Mouse (Mus musculus) heart, postnatal 0 days (tissue): ENCODE measurements at regions not wholly inside any gene's neighbourhood (a gene's known extent, or its start where the extent isn't known, plus 50 kb on each side); places are given as distances from the start of the nearest gene placed in this dataset.

ENCODE experiments used
- CTCF ChIP-seq: IDR thresholded peaks from 2 replicates; pipeline ENCODE4 v1.5.1; 2016; ENCODE audit warnings: antibody characterized with exemption, control low read depth, low read depth
- EP300 ChIP-seq: IDR thresholded peaks from 2 replicates; pipeline ENCODE4 v1.6.1; 2016; ENCODE audit warnings: antibody characterized with exemption, low read depth

DNA sequence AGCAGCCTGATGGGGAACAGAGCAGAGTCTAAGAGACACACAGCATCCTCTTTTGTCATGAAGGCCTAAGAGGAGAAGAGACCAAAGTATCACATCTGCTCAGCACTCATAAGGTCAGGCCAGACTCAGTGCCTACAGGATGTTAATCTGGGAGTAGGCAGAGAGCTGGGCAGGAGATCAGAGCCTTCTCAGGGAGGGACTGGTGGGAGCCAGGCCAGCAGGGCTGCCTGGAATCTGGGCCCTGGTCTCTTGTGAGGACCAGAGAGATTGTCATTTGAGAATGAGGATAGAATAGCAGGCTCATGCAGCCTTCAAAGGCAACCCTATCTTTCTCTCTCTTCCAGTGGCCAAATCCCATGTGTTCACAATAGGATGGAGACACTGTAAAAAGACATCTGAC, 132.3 kb downstream of the Opa1 start:
- TF ChIP-seq CTCF = no peak
- no peak for TF ChIP-seq EP300
